Mouse (Mus musculus) mature B cell (primary cell): ENCODE data around the gene Pusl1.

Experiments
- in situ Hi-C: fragments of 300-500 bp; cut with MboI; formaldehyde crosslinking; loops from 2 replicates; pipeline ENCODE4 v1.14.3; 2019

The Pusl1 gene

DNA sequence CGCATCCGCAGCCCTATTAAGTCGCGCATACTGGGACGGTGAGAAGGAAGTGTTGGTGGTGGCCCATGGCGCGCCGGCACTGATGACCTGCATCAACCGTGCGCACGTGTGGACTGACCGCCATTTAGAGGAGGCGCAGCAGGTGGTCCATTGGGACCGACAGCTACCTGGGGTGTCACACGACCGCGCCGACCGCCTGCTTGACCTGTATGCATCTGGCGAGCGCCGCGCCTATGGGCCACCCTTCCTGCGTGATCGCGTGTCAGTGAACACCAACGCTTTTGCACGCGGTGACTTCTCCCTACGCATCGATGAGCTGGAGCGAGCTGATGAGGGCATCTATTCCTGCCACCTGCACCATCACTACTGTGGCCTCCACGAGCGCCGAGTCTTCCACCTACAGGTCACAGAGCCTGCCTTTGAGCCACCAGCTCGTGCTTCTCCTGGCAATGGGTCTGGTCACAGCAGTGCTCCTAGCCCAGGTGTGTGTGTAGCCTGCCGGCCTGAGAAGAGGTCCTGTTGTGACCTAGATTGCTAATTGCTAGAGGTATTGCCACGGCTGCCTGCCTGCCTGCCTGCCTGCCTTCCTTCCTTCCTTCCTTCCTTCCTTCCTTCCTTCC is 49.8 kb downstream of the Pusl1 start:
- in situ Hi-C loops: no loop called here

DNA sequence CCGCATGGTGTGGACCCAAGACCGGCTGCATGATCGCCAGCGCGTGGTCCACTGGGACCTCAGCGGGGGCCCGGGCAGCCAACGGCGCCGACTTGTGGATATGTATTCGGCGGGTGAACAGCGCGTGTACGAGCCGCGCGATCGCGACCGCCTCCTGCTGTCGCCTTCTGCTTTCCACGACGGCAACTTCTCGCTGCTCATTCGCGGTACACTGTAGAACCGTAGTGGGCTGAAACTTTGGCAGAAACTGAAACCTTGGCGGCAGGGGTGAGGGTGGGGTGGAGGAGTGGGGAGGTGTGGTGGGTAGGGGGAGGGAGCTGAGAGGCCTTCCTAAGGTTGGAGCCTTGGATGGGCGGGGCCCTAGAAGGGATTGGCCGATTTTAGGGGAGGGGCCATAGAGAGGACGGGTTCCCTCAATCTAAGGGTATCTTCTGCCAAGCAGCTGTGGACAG is 50.6 kb downstream of the Pusl1 start:
- in situ Hi-C loops: no loop called here

DNA sequence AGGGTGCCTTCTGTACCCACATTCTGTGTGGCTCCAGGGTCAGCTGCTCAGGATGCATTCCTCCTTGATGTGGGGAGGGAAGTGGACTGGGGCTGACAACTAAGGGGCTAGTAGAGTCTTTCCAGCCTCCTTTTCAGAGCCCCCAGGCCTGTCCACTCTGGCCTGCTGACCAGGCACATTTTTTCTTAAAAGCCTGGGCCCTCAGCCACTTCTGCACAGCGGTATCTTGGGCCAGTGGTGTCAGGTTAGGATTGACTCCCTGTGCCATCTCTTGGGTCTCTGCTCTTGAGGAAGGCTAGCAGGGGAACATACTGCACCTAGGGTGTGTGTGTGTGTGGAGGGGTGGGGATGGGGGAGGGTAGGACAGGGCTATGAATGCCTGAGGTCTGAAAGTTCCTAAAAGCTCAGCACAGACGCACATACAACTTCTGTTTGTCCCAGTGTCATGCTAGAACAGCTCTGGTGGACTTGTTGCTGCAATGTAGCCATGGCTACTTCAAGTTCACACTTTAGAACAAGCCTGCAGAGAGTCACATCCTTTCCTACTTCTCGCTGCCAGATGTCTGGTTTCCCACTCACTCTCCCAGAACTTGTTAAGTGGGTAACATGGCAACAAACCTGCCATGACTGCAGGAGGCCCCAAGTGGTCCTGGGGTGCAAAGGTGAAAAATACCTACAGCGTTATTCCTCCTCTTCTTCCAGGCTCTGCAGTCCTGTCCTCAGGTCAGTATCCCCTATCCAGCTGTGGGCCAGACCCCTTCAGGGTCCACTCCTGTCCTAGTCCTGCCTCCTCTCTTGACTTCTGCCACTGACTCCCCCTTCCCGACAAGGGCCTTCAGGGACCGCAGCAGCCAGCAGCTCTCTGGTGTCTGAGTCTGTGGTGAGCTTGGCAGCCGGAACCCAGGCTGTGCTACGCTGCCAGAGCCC is 51.2 kb downstream of the Pusl1 start:
- in situ Hi-C loops: no loop called here

DNA sequence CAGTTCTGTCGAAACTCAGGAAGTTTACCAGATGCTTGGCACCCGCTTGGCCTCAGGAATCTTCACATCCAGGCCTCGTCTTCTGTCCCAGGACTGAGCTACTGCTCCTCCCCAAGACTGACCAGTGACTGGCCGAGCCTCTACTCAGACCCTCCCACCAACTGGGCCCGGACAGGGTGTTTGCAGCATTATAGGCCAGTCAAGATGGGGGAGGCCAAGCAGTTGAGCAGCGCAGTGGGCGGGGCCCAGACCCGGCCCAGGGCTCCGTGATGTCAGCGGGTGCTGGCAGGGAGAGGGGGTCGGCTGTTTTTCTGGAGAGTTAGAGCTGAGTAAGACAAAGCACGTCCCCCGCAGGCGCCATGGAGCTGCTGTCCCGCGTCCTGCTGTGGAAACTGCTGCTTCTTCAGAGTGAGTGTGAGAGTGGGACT is 52.1 kb downstream of the Pusl1 start, which contains the start of gene Mxra8:
Gene Mxra8, plus strand, starts transcription at position 198 of the 428 bp plus-strand sequence.
- in situ Hi-C loops: no loop called here

DNA sequence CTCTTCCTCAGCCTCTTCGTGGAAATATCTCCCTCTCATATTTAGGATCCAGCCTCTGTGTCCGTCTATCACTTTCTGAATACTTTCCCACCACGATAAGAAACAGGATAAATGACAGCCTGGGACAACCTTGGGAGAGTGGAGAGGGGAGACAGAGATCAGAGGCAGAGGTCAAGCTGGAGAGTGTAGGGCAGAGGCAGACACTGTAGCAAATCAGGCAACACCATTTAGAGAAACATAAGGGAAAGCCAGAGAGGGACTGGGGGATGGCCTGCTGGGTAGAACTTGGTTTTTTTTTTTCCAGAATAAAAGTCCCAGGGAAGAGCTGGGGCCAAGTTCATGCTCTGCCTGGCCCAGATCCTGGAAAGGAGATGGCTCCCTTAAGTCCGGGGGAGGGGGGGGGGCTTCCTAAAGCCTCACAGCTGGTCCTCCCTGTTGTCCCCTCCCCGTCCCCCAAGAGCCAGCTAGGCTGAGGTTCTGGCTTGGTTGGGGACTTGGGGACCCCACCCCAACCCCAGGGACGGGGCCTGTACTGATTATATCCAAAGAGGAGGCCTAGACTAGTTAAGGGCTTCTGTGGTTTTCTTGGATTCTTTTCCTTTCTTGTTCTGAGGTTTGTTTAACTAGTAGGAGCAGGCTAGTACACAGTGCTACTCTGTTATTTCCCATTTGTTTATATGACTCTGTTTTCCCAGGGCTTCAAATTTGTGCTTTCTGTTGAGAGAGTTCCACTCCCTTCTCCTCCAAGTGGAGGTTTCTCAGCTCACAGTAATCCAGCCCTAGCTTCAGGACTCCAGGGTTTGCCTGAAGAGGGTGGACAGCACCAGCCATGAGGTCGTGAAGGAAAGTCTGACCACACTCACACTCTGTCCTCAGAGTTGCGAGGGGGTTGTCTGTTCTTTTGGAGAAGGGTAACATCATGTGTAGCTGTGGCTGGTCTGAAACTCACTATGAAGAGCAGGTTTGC is 53.1 kb downstream of the Pusl1 start:
- in situ Hi-C loops: no loop called here
